8 mouse cellular contexts compared by ENCODE assay signal in genomic region chr4:141213770-141214336, GRCm38 (mm10). TPM values are rescaled to one million over a fixed set of nuclear protein-coding genes. Genes with fewer than 3 reads are reported as not detected.
A peak's percentile ranks its signal among the peaks of the same experiment; 100 is the strongest.
DNase-seq lines count a peak whose midpoint lies in the region; ATAC-seq and TF ChIP-seq lines count a peak whose summit lies in the region.

Gene Rsg1 (plus strand): TSS chr4:141213956.

- TF ChIP-seq RAD21 in CH12.LX (IDR thresholded peaks at IDR 0.05; ENCODE audit: low read depth, low read length) = no peak

- H3K79me2 ChIP-seq in CH12.LX (replicated peaks; ENCODE audit: control insufficient read depth, extremely low read depth, insufficient read depth, poor library complexity, severe bottlenecking) = no peaks in the 10 kb centered on the region

- under 1% methylated on average over 24 of the region's 24 CpGs for WGBS in forebrain, embryonic 12.5 days
- WGBS in large intestine, adult 2 months = under 1% methylated on average over 24 of the region's 24 CpGs
- WGBS in liver, postnatal 0 days (ENCODE audit: insufficient replicate concordance) = under 1% methylated on average over 24 of the region's 24 CpGs
- under 1% methylated on average over 24 of the region's 24 CpGs for WGBS in neural tube, embryonic 14.5 days

- H3K4me3 ChIP-seq in CH12.LX (replicated peaks in 1 of 3; ENCODE audit: low read depth in 2 of 3, low read length in 2 of 3, poor library complexity in 1 of 3) = peak within 1 kb of the TSS; percentile 59 to 85 (median 72)
- H3K4me3 ChIP-seq in forebrain, embryonic 12.5 days (replicated peaks) = peak within 1 kb of the TSS; percentile 55
- H3K4me3 ChIP-seq in liver, postnatal 0 days (ENCODE audit: low read depth, low read length) = peak within 1 kb of the TSS; percentile 60
- peak within 1 kb of the TSS; percentile 50 for H3K4me3 ChIP-seq in neural tube, embryonic 14.5 days (ENCODE audit: low read depth, low read length)

- H3K9me3 ChIP-seq in CH12.LX (replicated peaks; ENCODE audit: low read length) = no peaks in the 10 kb centered on the region
- no peaks in the 10 kb centered on the region for H3K9me3 ChIP-seq in forebrain, embryonic 12.5 days
- no peaks in the 10 kb centered on the region for H3K9me3 ChIP-seq in liver, postnatal 0 days (ENCODE audit: low read length)
- H3K9me3 ChIP-seq in neural tube, embryonic 14.5 days (ENCODE audit: control insufficient read depth, low read length) = no peaks in the 10 kb centered on the region

- dilution Hi-C loops in CH12.LX (cut with MboI; ENCODE audit: extremely low pct_ligation_motif_present, extremely low pct_unique_long_range_greater_than_20kb, low sequenced_read_pairs) = no loop called here

- no peak for TF ChIP-seq CTCF in CH12.LX (conservative IDR thresholded peaks at IDR 0.05 in 1 of 2, IDR thresholded peaks at IDR 0.05 in 1 of 2; ENCODE audit: low read depth in 2 of 2, low read length in 2 of 2)
- no peak for TF ChIP-seq CTCF in liver, postnatal 0 days (IDR thresholded peaks at IDR 0.05; ENCODE audit: low read depth)

- no peak within 1 kb of the TSS for H3K27ac ChIP-seq in CH12.LX (ENCODE audit: insufficient read depth, low read depth)
- peak within 1 kb of the TSS; percentile 54; the same call in 1 of the 2 replicates for H3K27ac ChIP-seq in forebrain, embryonic 12.5 days
- H3K27ac ChIP-seq in liver, postnatal 0 days (ENCODE audit: low read depth) = no peak within 1 kb of the TSS
- peak within 1 kb of the TSS; percentile 48; the same call in 1 of the 2 replicates for H3K27ac ChIP-seq in neural tube, embryonic 14.5 days (ENCODE audit: low read depth, low read length)

- H3K4me2 ChIP-seq in CH12.LX (ENCODE audit: insufficient read depth, low read depth, poor library complexity, severe bottlenecking) = peak within 1 kb of the TSS; percentile 90
- peak within 1 kb of the TSS; percentile 94 for H3K4me2 ChIP-seq in forebrain, embryonic 12.5 days
- H3K4me2 ChIP-seq in liver, postnatal 0 days (ENCODE audit: low read depth, low read length) = peak within 1 kb of the TSS; percentile 91
- H3K4me2 ChIP-seq in neural tube, embryonic 14.5 days (ENCODE audit: low read depth, low read length) = peak within 1 kb of the TSS; percentile 88

- no peaks in the 10 kb centered on the region for H3K27me3 ChIP-seq in CH12.LX (replicated peaks)
- 0 out of 2 replicates have a peak, but pooled peaks cover 8% of the 10 kb centered on the region for H3K27me3 ChIP-seq in forebrain, embryonic 12.5 days
- no peaks in the 10 kb centered on the region for H3K27me3 ChIP-seq in liver, postnatal 0 days (ENCODE audit: insufficient read depth, low read length)
- H3K27me3 ChIP-seq in neural tube, embryonic 14.5 days (ENCODE audit: control insufficient read depth, insufficient read depth, low read length) = no peaks in the 10 kb centered on the region

- no peak for TF ChIP-seq EP300 in CH12.LX (IDR thresholded peaks at IDR 0.05; ENCODE audit: low read length)
- TF ChIP-seq EP300 in liver, postnatal 0 days (IDR thresholded peaks at IDR 0.05; ENCODE audit: low read depth) = no peak

- H3K4me1 ChIP-seq in CH12.LX (ENCODE audit: control insufficient read depth in 1 of 2, insufficient read depth in 2 of 2) = peaks cover 5 to 28% of the 10 kb centered on the region in 2 experiments; a peak in 3 of 4 replicates
- peaks cover 19% of the 10 kb centered on the region for H3K4me1 ChIP-seq in forebrain, embryonic 12.5 days
- H3K4me1 ChIP-seq in liver, postnatal 0 days (ENCODE audit: insufficient read depth) = peaks cover 12% of the 10 kb centered on the region
- peaks cover 14% of the 10 kb centered on the region for H3K4me1 ChIP-seq in neural tube, embryonic 14.5 days (ENCODE audit: control insufficient read depth, insufficient read depth, low read length)

- intact Hi-C loops in heart, postnatal 10 days (cut with DNase I) = loop anchor here (2.0 kb wide), 1 partner anchor 71 kb away; no protein-coding TSS in a partner anchor

- peak; percentile 86 for ATAC-seq in forebrain, embryonic 12.5 days (ENCODE audit: low FRiP score)
- ATAC-seq in liver, postnatal 0 days = peak; percentile 53
- peak; percentile 85 for ATAC-seq in neural tube, embryonic 14.5 days (ENCODE audit: low read depth)

- in situ Hi-C loops in CH12.LX (cut with MboI; ENCODE audit: low pct_ligation_motif_present, low pct_unique_long_range_greater_than_20kb, low sequenced_read_pairs) = loop anchor here (10.0 kb wide), 1 partner anchor 69 kb away; the partner anchor contains the start of gene Fbxo42

- H3K9ac ChIP-seq in CH12.LX (ENCODE audit: insufficient read depth, low read depth) = peak within 1 kb of the TSS; percentile 61
- H3K9ac ChIP-seq in forebrain, embryonic 12.5 days = peak within 1 kb of the TSS; percentile 63
- peak within 1 kb of the TSS; percentile 48 for H3K9ac ChIP-seq in liver, postnatal 0 days (replicated peaks)
- H3K9ac ChIP-seq in neural tube, embryonic 14.5 days (replicated peaks; ENCODE audit: low read depth, low read length) = peak within 1 kb of the TSS; percentile 63

- peaks cover 3 to 21% of the 10 kb centered on the region in 2 experiments for H3K36me3 ChIP-seq in CH12.LX (replicated peaks in 1 of 2; ENCODE audit: control insufficient read depth in 1 of 2, insufficient read depth in 1 of 2, low read length in 1 of 2)
- 0 out of 2 replicates have a peak, but pooled peaks cover 3% of the 10 kb centered on the region for H3K36me3 ChIP-seq in forebrain, embryonic 12.5 days (replicated peaks)
- H3K36me3 ChIP-seq in liver, postnatal 0 days (replicated peaks; ENCODE audit: insufficient read depth, low read length) = no peaks in the 10 kb centered on the region
- H3K36me3 ChIP-seq in neural tube, embryonic 14.5 days (ENCODE audit: control insufficient read depth, insufficient read depth, low read length) = no peaks in the 10 kb centered on the region

- peak; percentile 90 for DNase-seq in CH12.LX (ENCODE audit: extremely low read depth)
- peak; percentile 80 for DNase-seq in c-Kit-positive CD71-positive TER-119-negative erythroid progenitor cells, embryonic 14.5 days (ENCODE audit: low read depth)
- peak; percentile 95 for DNase-seq in heart, postnatal 10 days
- DNase-seq in large intestine, adult 2 months (ENCODE audit: low read depth, low spot score) = peak; percentile 68
- DNase-seq in liver, postnatal 0 days = peak; percentile 95
- DNase-seq in testis, postnatal 10 days (ENCODE audit: low spot score) = peak; percentile 97

- peak; percentile 63 for TF ChIP-seq POLR2A in CH12.LX (IDR thresholded peaks at IDR 0.05; ENCODE audit: low read depth, low read length)

TF ChIP-seq in CH12.LX, 34 proteins besides CTCF, POLR2A, EP300 and RAD21 (continues in another document):
- TF ChIP-seq MEF2A (IDR thresholded peaks at IDR 0.05; ENCODE audit: borderline replicate concordance, low read depth, low read length) (no peak), ELF1 (IDR thresholded peaks at IDR 0.05; ENCODE audit: low read depth, low read length) (peak; percentile 70; the same call in 1 of the 2 replicates), ZKSCAN1 (IDR thresholded peaks at IDR 0.05; ENCODE audit: borderline replicate concordance, low read depth, low read length) (no peak), JUN (IDR thresholded peaks at IDR 0.05; ENCODE audit: insufficient read depth, low read depth, low read length) (no peak), PAX5 (IDR thresholded peaks at IDR 0.05; ENCODE audit: low read length) (no peak), MAX (IDR thresholded peaks at IDR 0.05; ENCODE audit: low read length) (no peak), ZC3H11A (IDR thresholded peaks at IDR 0.05; ENCODE audit: low read depth, low read length) (no peak), ZMIZ1 (IDR thresholded peaks at IDR 0.05; ENCODE audit: low read depth, low read length) (no peak), MAZ (IDR thresholded peaks at IDR 0.05; ENCODE audit: low read depth, low read length) (no peak), POLR2AphosphoS2 (IDR thresholded peaks at IDR 0.05; ENCODE audit: low read depth, low read length) (no peak), ZNF384 (IDR thresholded peaks at IDR 0.05; ENCODE audit: low read depth, low read length) (no peak), NELFE (IDR thresholded peaks at IDR 0.05; ENCODE audit: low read depth, low read length) (peak; percentile 67), SMC3 (IDR thresholded peaks at IDR 0.05; ENCODE audit: low read depth, low read length) (no peak), UBTF (IDR thresholded peaks at IDR 0.05; ENCODE audit: low read depth, low read length) (no peak), KAT2A (IDR thresholded peaks at IDR 0.05; ENCODE audit: insufficient replicate concordance, low read length) (no peak), SIN3A (IDR thresholded peaks at IDR 0.05; ENCODE audit: low read length) (peak; percentile 53; the same call in 1 of the 2 replicates), USF2 (conservative IDR thresholded peaks at IDR 0.05; ENCODE audit: low read depth, low read length) (no peak), MAFK (IDR thresholded peaks at IDR 0.05; ENCODE audit: insufficient replicate concordance, low read length) (no peak), E2F4 (IDR thresholded peaks at IDR 0.05; ENCODE audit: insufficient replicate concordance, low read depth, low read length) (no peak), IRF4 (IDR thresholded peaks at IDR 0.05; ENCODE audit: low read depth, low read length) (no peak), USF1 (IDR thresholded peaks at IDR 0.05; ENCODE audit: low read depth, low read length) (no peak), TCF12 (IDR thresholded peaks at IDR 0.05; ENCODE audit: low read depth, low read length) (no peak), MXI1 (IDR thresholded peaks at IDR 0.05; ENCODE audit: low read depth, low read length) (peak; percentile 95), GABPA (IDR thresholded peaks at IDR 0.05; ENCODE audit: insufficient replicate concordance, low read depth, low read length) (no peak), RCOR1 (conservative IDR thresholded peaks at IDR 0.05; ENCODE audit: low read depth, low read length) (no peak), CHD2 (IDR thresholded peaks at IDR 0.05; ENCODE audit: low read length) (no peak), MYC (IDR thresholded peaks at IDR 0.05; ENCODE audit: low read depth, low read length) (no peak), ETS1 (conservative IDR thresholded peaks at IDR 0.05; ENCODE audit: low read depth, low read length) (no peak), TBP (conservative IDR thresholded peaks at IDR 0.05; ENCODE audit: low read depth, low read length) (0 out of 2 replicates have a peak, but pooled peaks have one; percentile 17)

RNA-seq across cellular contexts. Expression of gene Rsg1, which starts in this region (rescaled TPM):
- total RNA-seq in CH12.LX (2012; rRNA removed) = 4.5 and 5.3 TPM in 2 replicates
- total RNA-seq in CH12.LX (2014; rRNA removed) = 1.0 and 1.1 TPM in 2 replicates
- 2.8 and 3.2 TPM in 2 replicates for polyA plus RNA-seq in CH12.LX (2012; ENCODE audit: insufficient read length, low read depth)
- polyA plus RNA-seq in forebrain, embryonic 12.5 days (2016; fragmentation: Nextera tagmentation; extraction: Ambion mirVana) = 6.5 and 7.0 TPM in 2 replicates
- total RNA-seq in heart, postnatal 10 days (2021) = 1 to 10 TPM; 1.0 to 1.2 TPM
- polyA plus RNA-seq in large intestine, adult 2 months (2012; rRNA removed) = 0.55 and 2.2 TPM in 2 replicates
- polyA plus RNA-seq in liver, postnatal 0 days (2015; fragmentation: Nextera tagmentation; extraction: Ambion mirVana) = 0.43 and 0.79 TPM in 2 replicates
- 8.5 and 9.2 TPM in 2 replicates for polyA plus RNA-seq in neural tube, embryonic 14.5 days (2014; fragmentation: Nextera tagmentation; extraction: Ambion mirVana)

Comparison
In these comparisons a context has a peak if more than half of its experiments do, and no peak if none do; other contexts are left out.
1. Peak in DNase-seq, ATAC-seq, H3K4me3 ChIP-seq, H3K9ac ChIP-seq and H3K4me2 ChIP-seq in liver, postnatal 0 days; RNA of the gene not detected or under 1 TPM.
2. H3K27ac ChIP-seq: peak in forebrain, embryonic 12.5 days (single experiment) and neural tube, embryonic 14.5 days (single experiment); none in CH12.LX (single experiment) and liver, postnatal 0 days (single experiment).
3. Peak in every context shown above with its lines, with median percentiles within 50 percentile points of each other: DNase-seq, H3K4me2 ChIP-seq, H3K4me3 ChIP-seq, H3K9ac ChIP-seq and ATAC-seq.